Mouse (Mus musculus) ES-Bruce4 (cell line): ENCODE measurements around the gene Cnot2.

ENCODE experiments used
- CTCF ChIP-seq: IDR thresholded peaks from one replicate; pipeline ENCODE4 v1.8.1; 2011; ENCODE audit warnings: low read depth, low read length
- EP300 ChIP-seq: IDR thresholded peaks from 2 replicates; pipeline ENCODE4 v1.6.1; 2011; ENCODE audit warnings: low read depth, low read length; ENCODE audit not compliant: insufficient read depth

GRCm38 (mm10) chr10:116546177-116546576, 35.1 kb downstream of the Cnot2 start:
- TF ChIP-seq CTCF (no peak), EP300 (no peak)
